Mouse (Mus musculus) embryonic stem cell, embryonic (primary cell): ENCODE data around the gene Rsph6a.

Experiments used
- CTCF ChIA-PET, 4 experiments: fragments of 300-600 bp in 2 of 4; fragments of 350-600 bp in 2 of 4; sonication (Branson Sonifier 250); formaldehyde crosslinking; loops; one replicate each; lab custom pipeline; 2022; ENCODE audit warnings: inconsistent platforms in 2 of 4; lab: Charles Lee
- POLR2A ChIA-PET, 4 experiments: fragments of 300-600 bp in 2 of 4; fragments of 350-600 bp in 2 of 4; sonication (Branson Sonifier 250); formaldehyde crosslinking; loops; one replicate each; lab custom pipeline; 2022; ENCODE audit warnings: antibody characterized with exemption in 4 of 4, inconsistent platforms in 1 of 4; lab: Charles Lee

Rsph6a gene

DNA sequence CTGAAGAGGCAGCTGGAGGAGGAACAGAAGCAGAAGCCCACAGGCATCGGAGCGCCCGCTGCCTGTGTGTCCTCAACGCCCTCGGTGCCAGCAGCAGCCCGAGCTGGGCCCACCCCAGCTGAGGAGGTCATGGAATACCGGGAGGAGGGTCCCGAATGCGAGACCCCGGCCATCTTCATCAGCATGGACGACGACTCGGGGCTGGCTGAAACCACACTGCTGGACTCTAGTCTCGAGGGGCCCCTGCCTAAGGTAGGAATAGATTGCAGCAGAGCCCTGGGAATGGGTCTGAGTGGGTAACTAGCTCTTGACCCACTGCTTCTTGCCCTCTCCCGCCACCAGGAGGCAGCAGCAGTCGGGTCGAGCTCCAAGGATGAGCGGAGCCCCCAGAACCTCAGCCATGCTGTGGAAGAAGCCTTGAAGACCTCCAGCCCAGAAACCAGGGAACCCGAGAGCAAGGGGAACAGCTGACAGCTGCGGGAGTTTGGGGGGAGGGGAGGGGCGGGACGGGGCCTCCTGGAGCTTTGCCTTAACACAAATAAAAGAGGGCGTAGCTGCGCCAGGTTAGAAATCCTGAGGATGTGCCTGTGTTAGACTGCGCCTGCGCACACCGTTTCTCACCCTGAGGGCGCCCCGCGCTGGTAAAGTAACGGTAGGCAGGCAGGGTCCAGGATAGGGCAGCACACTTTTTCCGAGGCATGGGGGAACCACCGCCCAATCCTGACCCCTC lies at the start of gene Rsph6a:
Gene Rsph6a (plus strand): TSS at position 644 of the 730 bp plus-strand sequence.
- ChIA-PET POLR2A (interaction anchor here (0.6 to 3.6 kb wide), 38 partner anchors 8 to 770 kb away, joined by 3 to 23 read pairs (median 4); partner anchors contain the start of genes Six5 (in 3 of the 4), Fbxo46 (in 2 of the 4), Dmpk (in 1 of the 4) and Foxa3 (in 1 of the 4)), CTCF (interaction anchor here (0.6 to 2.2 kb wide), 72 partner anchors 9 to 477 kb away, joined by 3 to 33 read pairs (median 5); partner anchors contain the start of genes Dmwd (in 1 of the 4), Foxa3 (in 1 of the 4), Gm4969 (in 1 of the 4) and Mypop (in 1 of the 4))

DNA sequence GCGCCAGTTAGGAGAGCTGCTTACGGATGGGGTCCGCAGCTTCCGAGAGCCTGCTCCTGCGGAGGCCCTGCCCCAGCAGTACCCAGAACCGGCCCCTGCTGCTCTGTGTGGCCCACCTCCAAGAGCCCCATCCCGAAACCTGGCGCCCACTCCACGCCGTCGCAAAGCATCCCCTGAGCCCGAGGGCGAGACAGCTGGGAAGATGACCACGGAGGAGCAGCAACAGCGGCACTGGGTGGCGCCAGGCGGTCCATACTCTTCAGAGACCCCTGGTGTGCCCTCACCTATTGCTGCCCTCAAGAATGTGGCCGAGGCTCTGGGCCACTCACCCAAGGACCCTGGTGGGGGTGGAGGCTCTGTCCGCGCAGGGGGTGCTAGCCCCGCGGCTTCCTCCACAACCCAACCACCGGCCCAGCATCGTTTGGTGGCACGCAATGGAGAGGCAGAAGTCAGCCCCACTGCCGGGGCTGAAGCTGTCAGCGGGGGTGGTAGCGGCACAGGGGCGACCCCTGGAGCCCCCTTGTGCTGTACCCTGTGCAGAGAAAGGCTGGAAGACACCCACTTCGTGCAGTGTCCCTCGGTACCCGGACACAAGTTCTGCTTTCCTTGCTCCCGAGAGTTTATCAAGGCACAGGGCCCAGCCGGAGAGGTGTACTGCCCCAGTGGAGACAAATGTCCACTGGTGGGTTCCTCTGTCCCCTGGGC lies 48.9 kb upstream of the Rsph6a start:
- CTCF ChIA-PET, result interaction anchor here (0.5 to 3.5 kb wide), 14 partner anchors 9 to 197 kb away, joined by 3 to 19 read pairs (median 4); partner anchors contain the start of genes Foxa3 (in 2 of the 4), Mypop (in 1 of the 4), Six5 (in 1 of the 4) and Sympk (in 1 of the 4)
- POLR2A ChIA-PET, result interaction anchor here in 2 of 4 experiments (0.7 to 8.3 kb wide), 12 partner anchors 9 to 88 kb away, joined by 3 to 63 read pairs (median 5); partner anchors contain the start of genes Foxa3 (in 1 of the 2), Mypop (in 1 of the 2) and Six5 (in 1 of the 2)

GRCm38 (mm10) chr7:19006476-19006875 lies 48.0 kb upstream of the Rsph6a start:
- ChIA-PET CTCF (interaction anchor here in 3 of 4 experiments (0.7 to 2.0 kb wide), 4 partner anchors 9 to 251 kb away, joined by 3 to 10 read pairs (median 6); partner anchors contain the start of genes Foxa3 (in 1 of the 3) and Six5 (in 1 of the 3)), POLR2A (interaction anchor here in 2 of 4 experiments (1.3 to 8.3 kb wide), 4 partner anchors 15 to 22 kb away, joined by 3 to 63 read pairs (median 6); partner anchors contain the start of genes Foxa3 (in 1 of the 2) and Mypop (in 1 of the 2))

GRCm38 (mm10) chr7:19007026-19007977 lies 47.2 kb upstream of the Rsph6a start:
- POLR2A ChIA-PET, result interaction anchor here in 2 of 4 experiments (0.6 to 1.7 kb wide), 5 partner anchors 15 to 122 kb away, joined by 3 to 5 read pairs (median 5); partner anchors contain the start of gene Foxa3 (in 1 of the 2)
- CTCF ChIA-PET, result interaction anchor here in 3 of 4 experiments (0.6 to 2.0 kb wide), 7 partner anchors 8 to 251 kb away, joined by 3 to 10 read pairs (median 5); partner anchors contain the start of genes Foxa3 (in 1 of the 3) and Six5 (in 1 of the 3)

DNA sequence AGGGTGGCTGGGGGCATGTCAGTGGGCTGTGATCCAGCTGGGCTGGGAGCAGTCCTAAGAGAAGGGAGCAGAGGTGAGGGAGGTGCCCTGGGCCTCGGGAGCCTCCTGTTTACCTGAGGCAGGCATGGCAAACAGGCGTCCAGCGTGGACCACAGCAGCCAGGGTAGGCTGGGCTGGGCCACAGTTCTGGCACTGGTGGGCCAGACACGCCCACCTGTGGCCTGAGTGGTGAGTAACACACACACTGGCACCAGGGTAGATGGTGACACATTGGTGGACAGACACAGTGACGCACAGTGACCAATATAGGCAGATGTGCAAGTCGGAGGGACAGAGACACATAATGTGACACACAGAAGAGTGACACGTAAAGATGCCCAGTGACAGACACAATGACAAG lies 43.9 kb upstream of the Rsph6a start:
- ChIA-PET CTCF (no interaction called here), POLR2A (interaction anchor here in 2 of 4 experiments (1.0 to 1.1 kb wide), 2 partner anchors 13 to 43 kb away, joined by 3 read pairs; partner anchors contain the start of gene Foxa3 (in 1 of the 2))

GRCm38 (mm10) chr7:19012025-19012621 lies 42.4 kb upstream of the Rsph6a start:
- ChIA-PET POLR2A (interaction anchor here in 2 of 4 experiments (0.9 to 1.3 kb wide), 3 partner anchors 9 to 11 kb away, joined by 3 to 4 read pairs (median 4); partner anchors contain the start of gene Foxa3 (in 2 of the 2)), CTCF (interaction anchor here in 2 of 4 experiments (0.6 to 1.2 kb wide), 4 partner anchors 11 to 162 kb away, joined by 3 to 6 read pairs (median 4); partner anchors contain the start of genes Foxa3 (in 1 of the 2) and Sympk (in 1 of the 2))

DNA sequence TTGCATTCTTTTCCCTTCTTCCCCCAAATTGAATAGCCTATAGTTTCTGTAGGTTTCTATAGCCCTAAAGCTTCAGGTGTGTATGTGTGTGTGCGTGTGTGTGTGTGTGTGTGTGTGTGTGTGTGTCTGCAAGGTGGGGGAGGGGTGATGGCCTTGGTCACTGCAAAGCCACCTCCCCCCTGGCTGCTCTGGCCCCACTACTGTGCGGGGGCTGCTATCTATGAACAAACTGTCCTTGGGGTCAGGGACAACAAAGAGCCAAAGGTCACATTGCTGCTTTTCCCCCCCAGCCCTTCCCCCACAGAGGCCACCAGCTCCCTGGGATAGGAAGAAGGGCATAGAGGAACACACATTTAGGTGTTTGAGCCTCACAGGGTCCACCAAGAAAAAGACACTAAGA lies 41.6 kb upstream of the Rsph6a start:
- POLR2A ChIA-PET, result interaction anchor here in 1 of 4 experiments (0.6 to 1.3 kb wide), 3 partner anchors 10 to 152 kb away, joined by 3 to 6 read pairs (median 4); partner anchors contain the start of gene Foxa3

DNA sequence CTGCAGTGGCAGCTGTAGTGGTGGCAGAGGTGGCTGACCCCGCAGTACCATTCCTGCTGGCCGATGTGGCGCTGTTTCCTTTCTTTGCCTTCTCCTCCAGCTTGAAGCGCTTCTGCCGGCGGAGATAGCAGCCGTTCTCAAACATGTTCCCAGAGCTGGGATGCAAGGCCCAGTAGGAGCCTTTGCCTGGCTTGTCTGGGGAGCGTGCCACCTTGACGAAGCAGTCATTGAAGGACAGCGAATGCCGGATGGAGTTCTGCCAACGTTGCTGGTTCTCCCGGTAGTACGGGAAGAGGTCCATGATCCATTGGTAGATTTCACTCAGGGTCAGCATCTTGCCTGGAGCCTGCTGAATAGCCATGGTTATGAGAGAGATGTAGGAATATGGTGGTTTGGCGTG lies 40.0 kb upstream of the Rsph6a start:
- ChIA-PET POLR2A (interaction anchor here in 3 of 4 experiments (0.7 to 1.9 kb wide), 6 partner anchors 8 to 13 kb away, joined by 3 to 9 read pairs (median 6); partner anchors contain the start of genes Foxa3 (in 3 of the 3) and Sympk (in 1 of the 3)), CTCF (interaction anchor here (0.6 to 1.6 kb wide), 13 partner anchors 8 to 164 kb away, joined by 3 to 10 read pairs (median 4); partner anchors contain the start of genes Foxa3 (in 1 of the 4), Rsph6a (in 1 of the 4) and Six5 (in 1 of the 4))

More for the DNA sequence above, 41.6 kb upstream of the Rsph6a start:
- CTCF ChIA-PET, result interaction anchor here in 1 of 4 experiments (0.7 kb wide), 1 partner anchor 17 kb away, joined by 3 read pairs; no protein-coding TSS in a partner anchor

DNA sequence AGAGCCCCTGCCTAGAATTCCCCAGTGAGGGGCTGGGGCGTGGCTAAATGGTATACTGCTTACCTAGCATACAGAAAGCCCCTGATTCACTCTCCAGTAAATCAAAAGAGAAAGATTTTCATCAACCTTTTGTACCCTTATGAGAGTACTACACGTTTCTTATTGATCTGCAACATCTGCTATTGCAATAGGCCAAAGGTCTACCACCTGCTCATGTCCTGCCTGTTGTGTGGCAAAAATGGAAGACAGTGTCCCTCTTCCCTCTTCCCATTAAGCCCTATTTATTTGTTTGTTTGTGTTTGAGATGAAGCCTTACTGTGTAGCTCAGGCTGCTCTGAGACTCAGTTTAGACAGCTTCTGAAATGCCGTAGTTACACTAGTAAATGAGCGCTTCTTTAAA lies 38.4 kb upstream of the Rsph6a start:
- POLR2A ChIA-PET, result no interaction called here
- CTCF ChIA-PET, result no interaction called here

DNA sequence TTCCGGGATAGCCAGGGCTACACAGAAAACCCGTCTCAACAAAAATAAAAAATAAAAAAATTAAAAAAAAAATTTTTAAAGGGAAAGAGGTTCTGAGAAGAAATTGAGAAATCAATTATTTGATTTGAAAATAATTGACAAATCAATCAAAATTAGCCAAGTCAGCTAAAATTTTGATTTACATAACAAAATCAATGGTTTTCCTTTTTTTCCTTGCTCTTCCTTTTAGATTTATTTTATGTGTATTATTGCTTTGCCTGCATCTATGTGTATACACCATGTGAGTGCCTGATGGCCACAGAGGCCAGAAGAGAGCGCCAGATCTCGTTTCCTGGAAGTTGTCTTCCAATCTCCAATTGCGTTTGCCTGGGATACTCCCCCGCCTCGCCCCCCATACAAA lies 36.6 kb upstream of the Rsph6a start:
- CTCF ChIA-PET, result no interaction called here
- POLR2A ChIA-PET, result no interaction called here

- POLR2A ChIA-PET, result interaction anchor here in 3 of 4 experiments (0.5 to 2.0 kb wide), 8 partner anchors 10 to 193 kb away, joined by 3 to 10 read pairs (median 4); partner anchors contain the start of genes Mypop (in 1 of the 3) and Six5 (in 1 of the 3)
Observed at GRCm38 (mm10) chr7:19021048-19021447, 33.4 kb upstream of the Rsph6a start.

DNA sequence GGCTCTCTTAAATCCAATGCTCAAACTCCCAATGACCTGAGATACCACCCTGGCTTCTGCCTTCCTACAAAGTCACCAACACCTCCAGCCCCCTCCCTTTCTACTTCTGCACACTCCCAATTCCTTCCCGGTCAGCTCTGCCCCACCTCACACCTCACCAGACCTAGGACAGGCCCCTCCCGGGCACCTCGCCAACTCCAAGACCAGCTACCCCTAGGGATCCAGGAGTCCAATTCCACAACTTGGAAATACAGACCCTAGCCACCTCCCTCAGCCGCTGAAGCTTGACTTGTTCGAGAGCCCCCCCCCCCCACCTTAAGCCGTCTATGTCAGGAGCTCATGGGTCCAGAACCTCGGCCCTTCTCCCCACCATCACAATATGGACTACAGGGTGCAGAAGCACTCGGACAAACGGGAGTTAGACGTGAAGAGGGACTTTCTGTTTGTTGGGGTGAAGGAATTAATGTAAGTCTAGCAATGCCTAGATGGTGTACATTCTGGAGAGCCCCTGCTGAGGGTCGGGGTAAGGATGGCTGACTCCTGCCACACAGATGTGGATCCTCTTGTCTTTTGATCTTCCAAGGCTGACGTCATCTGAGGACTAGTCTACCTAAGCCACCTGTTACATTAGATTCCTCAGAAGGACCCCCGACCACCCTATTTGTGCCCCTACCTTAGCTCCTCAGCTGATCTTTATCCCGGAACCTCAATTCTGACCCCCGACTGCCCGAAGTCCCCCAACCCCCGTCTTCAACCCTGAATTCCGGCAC lies 32.1 kb upstream of the Rsph6a start:
- CTCF ChIA-PET, result interaction anchor here (0.5 to 2.8 kb wide), 19 partner anchors 7 to 606 kb away, joined by 3 to 12 read pairs (median 5); partner anchors contain the start of genes Gpr4 (in 1 of the 4), Irf2bp1 (in 1 of the 4), Mypop (in 1 of the 4) and Rsph6a (in 1 of the 4)

More at GRCm38 (mm10) chr7:19021048-19021447, 33.4 kb upstream of the Rsph6a start:
- CTCF ChIA-PET, result interaction anchor here in 1 of 4 experiments (1.6 kb wide), 1 partner anchor 14 kb away, joined by 5 read pairs; no protein-coding TSS in a partner anchor

GRCm38 (mm10) chr7:19023357-19023814 lies 31.1 kb upstream of the Rsph6a start, which contains the start of gene Foxa3:
Foxa3 (minus strand) TSS chr7:19023538.
- POLR2A ChIA-PET, result interaction anchor here in 3 of 4 experiments (0.7 to 2.7 kb wide), 26 partner anchors 9 to 249 kb away, joined by 3 to 8 read pairs (median 4); partner anchors contain the start of genes Irf2bp1 (in 1 of the 3), Mypop (in 1 of the 3) and Rsph6a (in 1 of the 3)
- CTCF ChIA-PET, result interaction anchor here (0.5 to 2.8 kb wide), 25 partner anchors 8 to 605 kb away, joined by 3 to 12 read pairs (median 3); partner anchors contain the start of genes Fbxo46 (in 1 of the 4), Irf2bp1 (in 1 of the 4), Mypop (in 1 of the 4) and Rsph6a (in 1 of the 4)

More for the DNA sequence above, 32.1 kb upstream of the Rsph6a start:
- POLR2A ChIA-PET, result interaction anchor here in 3 of 4 experiments (0.8 to 2.7 kb wide), 22 partner anchors 8 to 206 kb away, joined by 3 to 8 read pairs (median 4); partner anchors contain the start of genes Irf2bp1 (in 1 of the 3), Mypop (in 1 of the 3), Rsph6a (in 1 of the 3) and Six5 (in 1 of the 3)

- ChIA-PET CTCF (interaction anchor here (0.8 to 2.8 kb wide), 18 partner anchors 9 to 132 kb away, joined by 3 to 12 read pairs (median 4); partner anchors contain the start of genes Irf2bp1 (in 1 of the 4), Mypop (in 1 of the 4), Rsph6a (in 1 of the 4) and Six5 (in 1 of the 4)), POLR2A (interaction anchor here in 3 of 4 experiments (0.8 to 2.7 kb wide), 16 partner anchors 10 to 248 kb away, joined by 3 to 8 read pairs (median 4); partner anchors contain the start of genes Irf2bp1 (in 1 of the 3) and Mypop (in 1 of the 3))
Observed at GRCm38 (mm10) chr7:19024096-19024506, 30.4 kb upstream of the Rsph6a start, which contains the start of gene Sympk. Sympk (plus strand) TSS chr7:19024377.
